Mouse (Mus musculus) embryo, embryonic 9.5 days (tissue): ENCODE measurements around the gene Ehf.

Source experiments
- DNase-seq: peaks from one replicate; pipeline ENCODE4 v3.0.0-alpha.2; 2017; ENCODE audit errors: extremely low spot score

The Ehf gene

GRCm38 (mm10) chr2:103294526-103294925 lies 8.6 kb downstream of the Ehf start:
- peak; percentile 26 for DNase-seq

DNA sequence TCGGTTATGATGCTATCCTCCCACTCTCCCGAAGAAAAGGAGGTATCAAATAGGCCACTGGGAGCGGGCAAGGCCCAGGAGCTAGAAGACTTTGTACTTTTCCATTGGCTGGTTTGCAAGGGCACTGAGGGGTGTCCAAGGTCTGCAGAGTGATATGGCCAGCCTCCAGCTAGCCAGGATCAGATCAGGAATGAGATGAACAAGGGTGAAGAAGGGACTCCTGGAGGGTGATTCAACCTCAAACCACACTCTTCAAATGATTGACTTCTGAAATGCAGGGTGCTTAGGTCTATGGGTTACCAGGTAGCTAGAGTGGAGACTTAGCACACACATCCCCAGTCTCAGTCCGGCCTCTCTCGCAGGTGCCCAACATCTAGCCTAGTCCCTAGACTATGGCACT lies 9.3 kb downstream of the Ehf start:
- no peak for DNase-seq

DNA sequence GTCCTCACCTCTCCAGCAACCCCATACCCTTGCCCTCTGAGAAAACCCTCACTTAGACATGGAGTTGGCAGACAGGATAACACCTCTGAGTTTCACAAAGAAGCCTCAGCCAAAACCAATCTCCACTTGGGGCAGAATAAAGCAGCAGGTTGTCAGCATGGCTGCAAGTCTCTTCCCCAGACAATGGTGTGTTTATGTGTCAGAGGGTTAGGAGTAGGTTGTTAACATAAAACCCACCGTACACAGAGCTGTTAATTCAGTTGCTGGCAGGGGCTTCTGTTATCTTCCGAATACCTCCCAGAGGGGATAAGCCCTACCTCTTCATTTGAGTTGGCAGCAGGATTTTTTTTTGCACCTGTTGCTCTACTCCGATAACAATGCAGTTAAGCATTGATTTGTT lies 9.9 kb downstream of the Ehf start:
- no peak for DNase-seq

GRCm38 (mm10) chr2:103290705-103291269 lies 12.3 kb downstream of the Ehf start:
- no peak for DNase-seq

GRCm38 (mm10) chr2:103290167-103290566 lies 12.9 kb downstream of the Ehf start:
- DNase-seq, result no peak

GRCm38 (mm10) chr2:103289407-103289950 lies 13.6 kb downstream of the Ehf start:
- no peak for DNase-seq

DNA sequence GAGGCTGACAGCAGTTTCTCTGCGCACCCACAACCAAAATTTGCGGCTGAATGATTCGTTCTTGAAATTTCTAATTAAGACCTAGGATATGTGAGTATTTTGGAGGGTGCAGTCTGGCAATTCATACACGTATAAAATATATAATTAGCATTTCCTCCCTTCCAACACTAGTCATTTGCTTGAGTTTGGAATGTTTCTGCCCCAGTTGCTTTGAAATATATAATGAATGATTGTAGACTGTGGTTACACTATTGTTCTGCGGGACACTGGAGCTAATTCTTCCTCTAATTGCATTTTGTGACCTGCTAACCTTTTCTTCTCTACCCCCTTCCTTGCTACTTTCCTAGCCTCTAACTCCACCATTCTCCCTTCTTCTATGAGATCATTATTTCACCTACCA lies 15.4 kb downstream of the Ehf start:
- DNase-seq, result no peak

GRCm38 (mm10) chr2:103285561-103285960 lies 17.5 kb downstream of the Ehf start:
- DNase-seq, result no peak

DNA sequence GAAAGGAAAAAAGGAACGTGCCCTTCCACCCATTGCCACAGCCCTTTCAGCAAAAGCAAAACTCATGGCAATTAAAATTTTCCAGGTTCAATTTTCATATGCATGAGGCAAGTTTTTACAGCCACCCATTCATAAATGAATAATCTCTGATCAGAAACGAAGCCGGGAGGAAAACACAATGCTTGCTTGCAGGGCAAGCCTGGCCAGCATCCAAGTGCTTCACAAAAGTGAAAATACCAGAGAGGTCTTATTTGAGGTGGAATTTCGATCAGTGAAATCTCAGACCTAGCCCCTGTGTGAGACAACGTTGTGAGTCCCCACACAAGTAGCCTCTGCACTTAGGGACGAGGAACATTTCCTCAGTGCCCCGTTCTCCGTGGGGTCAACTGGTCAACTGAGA lies 19.3 kb downstream of the Ehf start:
- DNase-seq, result no peak

DNA sequence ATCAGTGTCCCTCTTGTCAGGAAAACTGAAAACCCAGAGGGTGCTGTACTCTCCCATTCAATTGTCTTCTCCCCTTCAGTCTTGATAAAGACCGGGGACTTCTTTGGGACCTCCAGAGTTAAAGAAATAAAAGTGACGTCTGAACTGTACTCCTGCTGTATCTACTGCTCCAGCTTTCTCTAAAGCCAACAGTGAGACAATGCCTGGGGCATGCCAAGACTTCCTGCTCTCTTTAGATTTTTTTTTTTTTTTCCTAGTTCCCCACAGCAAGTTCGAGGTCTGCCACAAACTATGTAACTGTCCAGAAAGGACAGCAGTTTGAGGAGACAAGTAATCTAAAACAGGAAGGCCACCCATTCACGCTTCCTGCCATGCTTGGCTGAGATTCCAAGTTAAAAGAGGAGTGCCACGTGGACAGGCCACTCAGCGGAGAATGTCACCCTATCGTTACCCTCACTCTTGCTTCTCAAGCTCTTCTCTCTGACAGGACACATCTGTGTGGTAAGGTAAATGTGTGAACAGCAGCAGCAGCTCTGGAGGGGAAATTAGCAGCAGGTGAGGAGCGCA lies 20.8 kb downstream of the Ehf start:
- DNase-seq, result no peak

DNA sequence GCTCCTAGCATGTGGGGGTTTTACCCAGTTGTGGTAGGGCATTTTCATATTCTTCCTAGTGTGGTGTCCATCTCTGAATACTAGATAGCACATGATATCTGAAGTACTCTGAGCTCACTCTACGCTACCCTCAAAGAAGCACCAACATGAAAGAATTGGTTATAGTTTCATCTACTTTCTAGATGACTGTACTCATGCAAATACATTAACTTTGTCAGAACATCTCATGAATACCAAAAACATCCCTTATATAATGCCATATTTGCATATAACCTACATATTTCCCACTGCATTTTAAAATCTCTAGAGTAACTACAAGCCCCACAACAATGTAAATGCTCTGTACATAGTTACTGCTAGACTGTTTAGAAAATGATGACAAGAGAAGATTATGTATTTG lies 23.2 kb downstream of the Ehf start:
- no peak for DNase-seq

- DNase-seq, result no peak
These were observed 24.6 kb downstream of the Ehf start for GRCm38 (mm10) chr2:103278476-103278875.

- no peak for DNase-seq
These were observed 25.3 kb downstream of the Ehf start for GRCm38 (mm10) chr2:103277794-103278193.

GRCm38 (mm10) chr2:103275316-103275960 lies 27.6 kb downstream of the Ehf start:
- DNase-seq, result no peak

GRCm38 (mm10) chr2:103274803-103275202 lies 28.3 kb downstream of the Ehf start:
- DNase-seq, result no peak

DNA sequence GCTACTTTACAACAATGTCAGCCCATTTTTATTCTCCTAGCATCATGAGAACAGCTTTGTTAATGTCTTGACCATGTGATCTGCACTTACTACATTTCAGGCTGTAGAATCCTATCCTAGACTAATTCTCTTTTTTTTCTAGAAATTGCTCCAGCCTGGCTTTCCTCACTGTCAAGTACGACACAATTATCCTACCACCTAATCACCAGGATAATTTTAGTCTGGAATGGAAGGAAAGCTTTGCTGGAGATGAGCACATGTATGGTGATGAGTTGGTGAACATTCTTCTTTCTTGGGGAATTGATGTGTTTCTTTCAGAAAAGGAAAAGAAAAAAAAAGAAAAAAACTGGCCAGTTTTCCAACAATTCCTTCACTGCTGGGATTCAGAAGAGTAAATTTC lies 28.8 kb downstream of the Ehf start:
- DNase-seq, result no peak

DNA sequence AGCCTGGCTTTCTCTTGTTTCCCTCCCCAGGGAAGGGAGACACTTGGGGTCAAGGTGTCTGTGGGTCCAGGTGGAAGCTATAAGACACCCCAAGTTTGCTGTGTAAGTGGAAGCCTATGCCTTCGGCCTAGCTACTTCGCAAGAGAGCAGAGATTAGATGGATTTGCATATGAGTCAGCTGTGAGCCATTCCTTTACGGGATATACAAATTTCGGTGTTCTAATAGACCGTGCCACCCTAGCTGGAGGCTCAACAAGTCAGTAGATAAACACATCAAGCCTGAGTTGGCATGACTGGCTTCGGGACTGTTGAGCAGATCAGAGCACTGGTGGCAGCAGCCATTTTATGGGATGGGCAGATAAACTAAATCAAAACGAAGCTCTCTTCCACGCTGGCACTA lies 31.6 kb downstream of the Ehf start:
- DNase-seq, result no peak

DNA sequence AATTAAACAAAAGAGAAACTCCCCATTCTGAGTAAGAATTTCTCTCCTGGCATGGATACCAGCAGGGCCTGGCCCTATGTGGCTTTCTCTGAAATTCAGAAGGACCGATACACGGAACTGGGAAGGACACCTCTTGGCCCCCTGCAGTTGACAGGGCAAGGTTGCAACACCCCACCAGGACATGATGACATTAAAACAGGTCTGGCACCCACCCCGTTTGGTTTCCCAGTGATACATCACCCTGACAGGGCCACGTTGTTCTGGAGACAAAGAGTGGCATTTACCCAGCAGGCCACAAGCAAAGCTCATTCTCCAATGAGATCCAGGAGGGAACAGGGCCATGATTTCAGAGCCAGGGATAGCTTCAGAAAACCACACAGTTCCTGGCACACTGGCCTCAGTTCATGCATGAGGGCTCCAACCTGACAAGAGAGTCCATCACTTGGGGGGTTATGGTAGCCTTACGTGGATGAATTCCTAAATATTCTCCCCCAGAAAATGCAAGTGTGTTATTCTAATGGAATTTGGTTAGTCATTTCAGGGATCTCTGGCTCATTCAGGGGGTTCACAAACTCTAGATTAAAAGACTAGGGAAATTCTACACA lies 32.4 kb downstream of the Ehf start:
- DNase-seq, result no peak

DNA sequence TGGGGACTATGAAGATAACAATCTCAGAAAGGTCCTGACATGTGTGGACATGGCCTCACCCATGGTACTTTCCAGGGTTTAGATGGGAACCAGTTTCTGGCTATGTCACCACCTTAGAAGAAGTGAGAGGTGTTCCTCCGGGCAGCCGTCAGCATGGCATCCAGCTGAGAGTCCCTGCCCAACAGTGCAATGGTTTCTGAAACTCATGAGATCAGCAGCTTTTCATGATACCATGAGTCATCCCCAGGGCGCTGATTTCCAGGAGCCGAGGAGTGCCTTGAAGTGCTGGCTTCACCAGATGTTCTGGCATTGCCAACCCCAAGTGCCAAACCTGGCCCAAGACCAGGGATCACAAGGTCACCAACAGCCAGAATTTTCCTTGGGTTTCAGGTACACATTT lies 64.0 kb downstream of the Ehf start:
- no peak for DNase-seq

DNA sequence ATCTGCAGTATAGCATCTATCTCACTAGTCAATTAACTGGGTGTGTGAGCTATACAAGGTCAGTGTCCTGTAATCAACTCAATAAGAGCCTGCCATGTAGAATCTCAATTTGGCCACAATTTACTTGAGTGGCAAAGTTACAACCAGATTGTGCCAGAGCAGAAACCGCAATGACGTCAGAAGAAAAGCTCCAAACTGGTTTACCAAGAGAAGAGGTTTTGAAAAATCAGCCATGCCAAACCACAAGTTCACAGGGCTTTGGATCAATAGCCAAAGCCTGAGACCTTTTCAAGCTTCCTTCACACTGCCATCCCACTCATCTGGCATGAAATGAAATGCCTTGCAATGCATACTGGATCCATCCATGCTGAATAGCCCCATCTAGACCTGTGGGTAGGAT lies 76.3 kb downstream of the Ehf start:
- DNase-seq, result no peak

GRCm38 (mm10) chr2:103220871-103221270 lies 82.2 kb downstream of the Ehf start:
- no peak for DNase-seq

GRCm38 (mm10) chr2:103218323-103218722 lies 84.8 kb downstream of the Ehf start:
- DNase-seq, result no peak

- DNase-seq, result no peak
These were observed 87.3 kb downstream of the Ehf start for GRCm38 (mm10) chr2:103215801-103216200.
